8 mouse cellular contexts compared by ENCODE assay signal in genomic region chr13:89740243-89741115, GRCm38 (mm10). TPM values are rescaled to one million over a fixed set of nuclear protein-coding genes. Genes with fewer than 3 reads are reported as not detected.
DNase-seq lines count a peak whose midpoint lies in the region; ATAC-seq and TF ChIP-seq lines count a peak whose summit lies in the region.

No protein-coding gene starts in this region.

- H3K27ac ChIP-seq in intestine, postnatal 0 days (ENCODE audit: low read depth, low read length): peak overlapping the region; percentile 58

- DNase-seq in cerebellum, adult 11 months: no peak
- peak; percentile 75 for DNase-seq in embryo, embryonic 11.5 days (ENCODE audit: low read depth, low spot score)
- DNase-seq in left cerebral cortex, postnatal 25 days (ENCODE audit: low spot score in 2 of 2): peak; percentile 67 to 88
- peak; percentile 68 for DNase-seq in right cerebral cortex, postnatal 25 days

- no peaks in the 10 kb centered on the region for H3K36me3 ChIP-seq in intestine, postnatal 0 days (ENCODE audit: control insufficient read depth, insufficient read depth)

- ATAC-seq in cerebellum, adult (ENCODE audit: insufficient number of reproducible peaks, low FRiP score, low TSS enrichment): peak; percentile 50
- peak; percentile 59 for ATAC-seq in granulocyte monocyte progenitor cell, adult 5-6 weeks (replicated peaks; ENCODE audit: poor library complexity, severe bottlenecking)
- ATAC-seq in intestine, postnatal 0 days: peak; percentile 83
- peak; percentile 69 for ATAC-seq in megakaryocyte-erythroid progenitor cell, adult 5-6 weeks (replicated peaks; ENCODE audit: low FRiP score, low TSS enrichment, poor library complexity, severe bottlenecking)

- peaks cover 13% of the 10 kb centered on the region for H3K27me3 ChIP-seq in intestine, postnatal 0 days (replicated peaks; ENCODE audit: control insufficient read depth, insufficient read depth, low read length)

- H3K9me3 ChIP-seq in intestine, postnatal 0 days (ENCODE audit: control insufficient read depth): no peaks in the 10 kb centered on the region

- WGBS in intestine, postnatal 0 days: 0% methylated on average over 33 of the region's 33 CpGs

- intact Hi-C loops in left cerebral cortex, postnatal 25 days (cut with DNase I): loop anchor here (2.0 kb wide), 1 partner anchor 348 kb away; the partner anchor contains the start of genes Tmem167 and Xrcc4

- H3K4me3 ChIP-seq in intestine, postnatal 0 days (ENCODE audit: low read depth, low read length): peak overlapping the region; percentile 54

- peak; percentile 74 for TF ChIP-seq CTCF in intestine, postnatal 0 days (IDR thresholded peaks at IDR 0.05; ENCODE audit: low read depth)

- H3K4me2 ChIP-seq in intestine, postnatal 0 days (replicated peaks; ENCODE audit: low read depth): peak overlapping the region; percentile 84

- H3K4me1 ChIP-seq in intestine, postnatal 0 days (replicated peaks; ENCODE audit: control insufficient read depth, insufficient read depth, low read length): 0 out of 2 replicates have a peak, but pooled peaks cover 12% of the 10 kb centered on the region

- peak overlapping the region; percentile 42; the same call in 1 of the 2 replicates for H3K9ac ChIP-seq in intestine, postnatal 0 days (ENCODE audit: low read depth, low read length)

RNA-seq across cellular contexts. Expression of gene Vcan, which starts 1.8 kb away (rescaled TPM):
- 0.43 and 0.68 TPM in 2 replicates for total RNA-seq in granulocyte monocyte progenitor cell, adult 5-6 weeks (2014; fragmentation: Nextera tagmentation)
- total RNA-seq in granulocyte monocyte progenitor cell, adult 5-6 weeks (2017): 0.34 and 0.72 TPM in 2 replicates
- polyA plus RNA-seq in intestine, postnatal 0 days (2015; fragmentation: Nextera tagmentation; extraction: Ambion mirVana): 4.4 and 5.0 TPM in 2 replicates
- 10 to 100 TPM; 13.6 to 16.9 TPM for total RNA-seq in left cerebral cortex, postnatal 25 days (2021)
- 0.76 and 0.79 TPM in 2 replicates for total RNA-seq in megakaryocyte-erythroid progenitor cell, adult 5-6 weeks (2014; fragmentation: Nextera tagmentation)
- total RNA-seq in megakaryocyte-erythroid progenitor cell, adult 5-6 weeks (2017): 0.19 TPM in 1 of 2 replicates, not detected in the other

Comparison
In these comparisons a context has a peak if more than half of its experiments do, and no peak if none do; other contexts are left out.
1. RNA of gene Vcan, which starts 1.8 kb away (total RNA-seq): 13.6 to 16.9 TPM in left cerebral cortex, postnatal 25 days; 0.19 to 0.79 TPM in megakaryocyte-erythroid progenitor cell, adult 5-6 weeks and 0.34 to 0.72 TPM in granulocyte monocyte progenitor cell, adult 5-6 weeks; every median in the first group is over 4 times any median in the second.
2. Peak in every context shown above with its lines, with median percentiles within 50 percentile points of each other: ATAC-seq.